Mouse (Mus musculus) heart, adult 11 months (tissue): ENCODE measurements around the gene Jdp2.

Source experiments
- DNase-seq: peaks from one replicate; pipeline ENCODE4 v3.0.0; 2022

Jdp2 gene

GRCm38 (mm10) chr12:85639326-85640008 is 40.6 kb downstream of the Jdp2 start:
- DNase-seq = peak; percentile 97

DNA sequence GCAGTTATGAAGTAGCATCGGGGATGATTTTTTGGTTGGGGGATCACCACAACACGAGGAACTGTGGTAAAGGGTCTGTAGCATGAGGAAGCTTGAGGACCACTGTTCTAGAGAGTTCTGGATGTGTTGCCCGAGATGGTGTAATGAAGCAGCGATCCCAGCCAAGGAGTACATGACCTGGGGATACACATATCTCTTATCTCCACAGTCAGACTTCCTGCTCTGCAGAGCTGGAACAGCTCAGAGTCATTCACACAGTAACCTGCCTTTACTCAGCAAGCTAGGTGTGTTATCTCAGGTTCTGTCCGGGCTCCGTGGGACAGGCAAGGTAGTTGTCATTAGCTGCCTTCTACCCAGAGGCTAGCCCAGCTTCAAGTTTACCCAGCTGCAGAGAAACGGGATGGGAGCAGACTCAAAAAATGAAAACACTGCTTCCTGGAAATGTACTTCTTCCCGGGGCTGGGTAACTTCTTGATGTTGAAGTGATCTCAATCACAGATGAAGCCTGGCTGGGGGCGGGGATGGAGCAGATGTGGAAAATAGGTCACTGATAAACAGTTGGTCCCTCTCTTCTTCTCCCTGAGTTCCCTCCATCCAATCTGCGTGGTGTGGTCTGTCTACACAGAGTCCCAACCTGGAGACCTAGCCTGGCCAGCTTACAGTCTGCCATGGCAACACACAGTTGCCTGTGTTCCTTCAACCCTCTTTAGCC is 42.2 kb downstream of the Jdp2 start:
- DNase-seq = peak; percentile 92

- peak; percentile 95 for DNase-seq
Observed at GRCm38 (mm10) chr12:85641564-85641931, 42.7 kb downstream of the Jdp2 start.

DNA sequence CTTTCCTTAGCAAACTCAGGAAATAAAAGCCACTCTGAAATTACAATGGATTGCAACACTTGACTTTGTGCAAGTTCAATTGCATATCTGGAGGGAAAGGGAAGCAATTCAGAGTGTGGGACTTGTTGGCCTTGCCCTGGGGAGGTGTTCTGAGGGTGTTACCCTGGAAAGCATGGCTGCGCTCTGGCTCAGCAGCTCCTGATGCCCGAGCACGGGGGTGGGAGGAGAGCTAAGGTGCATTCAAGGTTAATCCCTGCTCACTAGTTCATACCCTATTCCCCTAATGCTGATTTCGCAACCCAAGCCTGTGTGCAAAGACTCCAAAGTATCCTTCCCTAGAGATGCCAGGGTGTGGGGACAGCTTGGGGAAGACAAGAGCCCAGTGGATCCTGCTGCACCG is 44.9 kb downstream of the Jdp2 start:
- no peak for DNase-seq

DNA sequence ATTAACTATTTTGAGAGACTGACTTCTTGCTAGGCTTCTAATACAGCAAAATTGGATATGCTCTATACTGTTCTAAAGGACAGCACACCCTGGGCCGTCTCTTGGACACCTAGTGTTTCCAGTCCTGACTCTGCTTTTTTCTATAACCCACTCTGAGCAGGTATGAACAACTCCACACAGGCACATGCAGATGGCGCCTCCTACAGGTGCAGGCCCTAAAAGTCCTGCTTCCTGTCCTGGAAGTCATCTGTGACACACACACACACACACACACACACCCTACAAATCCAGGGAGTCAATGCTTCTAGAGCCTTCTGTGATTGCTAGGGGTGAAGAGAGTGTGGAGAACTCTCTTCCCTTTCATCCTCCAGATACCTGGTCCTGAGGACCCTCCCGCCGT is 46.8 kb downstream of the Jdp2 start:
- no peak for DNase-seq

GRCm38 (mm10) chr12:85647346-85647745 is 48.5 kb downstream of the Jdp2 start:
- peak; percentile 92 for DNase-seq

GRCm38 (mm10) chr12:85647955-85648354 is 49.1 kb downstream of the Jdp2 start:
- DNase-seq = peak; percentile 91

- DNase-seq = no peak
Observed at GRCm38 (mm10) chr12:85659319-85659718, 60.5 kb downstream of the Jdp2 start.

GRCm38 (mm10) chr12:85660855-85661254 is 62.0 kb downstream of the Jdp2 start:
- DNase-seq = no peak

DNA sequence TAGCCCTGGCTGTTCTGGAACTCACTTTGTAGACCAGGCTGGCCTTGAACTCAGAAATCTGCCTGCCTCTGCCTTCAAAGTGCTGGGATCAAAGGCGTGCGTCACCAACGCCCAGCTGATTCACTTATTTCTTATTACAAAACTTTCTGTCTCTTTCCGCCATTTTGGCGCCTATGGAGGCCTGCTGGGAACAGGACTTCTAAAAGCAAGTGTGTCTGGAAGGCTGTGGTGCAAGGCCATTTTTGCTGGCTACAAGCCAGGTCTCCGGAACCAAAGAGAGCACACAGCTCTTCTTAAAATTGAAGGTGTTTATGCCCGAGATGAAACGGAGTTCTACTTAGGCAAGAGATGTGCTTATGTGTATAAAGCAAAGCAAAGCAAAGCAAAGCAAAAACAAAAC is 63.4 kb downstream of the Jdp2 start:
- peak; percentile 89 for DNase-seq

DNA sequence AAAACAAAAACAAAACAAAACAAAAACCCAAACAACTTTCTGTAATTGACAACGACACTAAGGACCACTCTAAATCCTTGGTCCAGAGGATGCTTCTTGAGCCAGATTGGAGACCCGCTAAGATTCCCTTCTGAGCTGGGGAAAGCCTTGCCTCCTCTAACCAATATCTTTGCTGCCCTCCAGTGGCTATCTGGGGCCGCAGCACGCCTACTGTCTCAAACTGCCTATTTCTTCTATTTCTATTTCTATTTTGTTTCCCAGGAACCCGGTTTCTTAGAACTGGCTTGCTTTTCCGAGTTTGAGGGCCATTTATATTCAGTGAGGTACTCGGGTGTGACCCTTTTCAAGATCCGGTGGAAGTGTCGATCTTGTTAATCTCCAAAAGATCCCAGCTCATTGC is 64.1 kb downstream of the Jdp2 start:
- DNase-seq = peak; percentile 90

DNA sequence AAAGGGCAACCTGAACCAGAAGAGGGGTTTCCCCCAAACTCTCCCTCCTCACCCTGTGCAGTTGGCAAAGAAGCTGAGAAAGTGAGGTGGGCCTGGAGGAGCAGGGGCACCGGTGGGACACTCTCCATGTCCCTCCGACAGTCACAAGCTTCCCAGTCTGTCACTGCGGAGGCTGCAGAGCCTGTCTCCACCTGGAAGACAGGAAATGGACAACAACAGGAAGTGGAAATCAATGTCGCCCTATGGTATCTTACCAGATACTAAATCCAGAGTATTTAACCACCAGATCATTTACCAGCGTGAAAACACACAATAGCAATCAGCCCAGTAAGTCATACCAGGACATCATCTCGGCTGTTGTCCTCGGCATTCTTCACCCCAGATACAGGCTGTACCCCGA is 67.3 kb downstream of the Jdp2 start:
- DNase-seq = no peak

DNA sequence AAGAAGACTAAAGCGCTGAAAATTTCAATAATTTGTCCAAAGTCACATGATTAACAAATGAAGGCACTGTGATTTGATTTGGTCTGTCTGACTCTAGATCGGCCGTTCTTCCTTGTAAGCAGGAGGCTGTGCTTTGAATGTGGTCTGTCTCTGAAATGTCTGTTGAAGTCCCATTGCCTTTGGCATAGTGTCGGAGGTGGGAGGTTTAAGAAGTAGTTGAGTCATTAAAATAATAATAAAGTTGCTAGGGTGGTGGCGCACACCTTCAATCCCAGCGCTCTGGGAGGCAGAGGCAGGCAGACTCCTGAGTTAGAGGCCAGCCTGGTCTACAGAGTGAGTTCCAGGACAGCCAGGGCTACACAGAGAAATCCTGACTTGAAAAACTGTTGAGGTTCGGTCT is 68.2 kb downstream of the Jdp2 start:
- no peak for DNase-seq

DNA sequence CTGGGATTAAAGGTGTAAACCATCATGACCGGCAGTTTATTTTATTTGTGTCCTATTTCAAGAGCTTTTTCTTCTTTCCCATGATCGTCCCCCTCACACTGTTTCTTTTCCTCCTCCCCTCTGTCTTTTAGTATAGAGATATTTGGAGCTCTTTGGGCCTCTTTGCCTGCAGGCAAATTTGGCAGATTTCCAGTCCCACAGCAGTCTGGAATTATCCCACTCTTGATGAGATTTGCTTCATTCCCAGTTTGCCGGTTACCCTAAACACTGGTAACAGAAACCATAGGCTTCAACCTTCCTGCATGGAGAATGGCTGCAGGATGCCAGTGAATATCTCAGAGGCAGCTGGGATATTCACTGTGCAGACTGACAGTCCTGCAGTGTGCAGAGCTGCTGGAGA is 69.9 kb downstream of the Jdp2 start:
- no peak for DNase-seq

DNA sequence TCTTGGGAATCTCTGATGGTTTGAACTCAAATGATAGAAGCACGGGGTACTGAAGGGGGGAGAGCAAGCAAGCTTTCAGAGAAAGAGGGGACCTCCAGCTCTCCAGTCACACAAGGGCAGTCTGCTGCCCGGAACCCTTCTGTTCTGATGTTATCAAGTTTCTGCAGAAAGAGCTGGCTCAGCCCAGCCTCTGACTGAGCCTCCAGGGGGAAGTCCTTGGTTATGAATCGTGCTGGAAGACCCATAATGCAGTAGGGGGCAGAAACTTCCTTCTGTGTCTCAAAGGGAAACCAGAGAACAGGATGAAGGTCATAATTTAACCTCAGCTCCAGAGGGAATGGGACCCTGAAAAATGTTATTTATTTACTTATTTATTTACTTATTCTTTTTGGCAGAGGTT is 71.3 kb downstream of the Jdp2 start:
- DNase-seq = no peak

DNA sequence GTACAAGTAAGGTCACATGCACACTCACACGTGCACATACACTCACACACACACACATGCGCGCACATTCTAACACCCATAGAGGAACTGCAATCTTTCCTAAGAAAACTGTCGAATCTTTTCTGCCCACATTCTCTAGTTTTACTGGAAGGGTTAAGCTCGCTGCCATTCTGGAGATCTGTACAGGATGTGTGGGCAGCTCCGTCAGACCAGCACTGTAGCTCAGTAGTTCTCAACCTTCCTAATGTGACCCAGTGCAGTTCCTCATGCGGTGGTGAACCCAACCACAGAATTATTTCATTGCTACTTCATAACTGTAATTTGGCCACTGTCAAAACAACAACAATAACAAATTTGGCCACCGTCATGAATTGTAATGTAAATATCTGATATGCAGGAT is 75.1 kb downstream of the Jdp2 start:
- no peak for DNase-seq

DNA sequence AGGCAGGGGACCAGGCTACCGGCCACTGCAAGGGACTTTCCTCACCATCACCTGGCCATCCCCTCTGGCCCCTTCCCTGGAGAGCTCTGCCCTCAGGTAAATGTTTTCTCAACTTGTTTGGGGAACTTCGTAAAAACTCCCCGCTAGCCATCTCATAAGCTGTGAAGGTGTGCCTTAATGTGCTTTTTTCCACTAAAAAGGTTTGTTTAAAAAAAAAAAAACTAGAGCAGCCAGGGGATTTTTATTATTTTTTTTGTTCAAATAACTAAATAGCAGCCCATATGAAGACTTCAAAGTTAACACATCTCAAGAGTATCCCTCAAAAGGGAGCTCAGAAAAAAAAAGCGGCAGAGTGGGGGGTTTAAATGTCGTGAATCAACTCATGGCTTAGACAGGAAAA is 80.3 kb downstream of the Jdp2 start:
- DNase-seq = no peak

- DNase-seq = peak; percentile 89
Observed at GRCm38 (mm10) chr12:85679808-85680207, 81.0 kb downstream of the Jdp2 start.

DNA sequence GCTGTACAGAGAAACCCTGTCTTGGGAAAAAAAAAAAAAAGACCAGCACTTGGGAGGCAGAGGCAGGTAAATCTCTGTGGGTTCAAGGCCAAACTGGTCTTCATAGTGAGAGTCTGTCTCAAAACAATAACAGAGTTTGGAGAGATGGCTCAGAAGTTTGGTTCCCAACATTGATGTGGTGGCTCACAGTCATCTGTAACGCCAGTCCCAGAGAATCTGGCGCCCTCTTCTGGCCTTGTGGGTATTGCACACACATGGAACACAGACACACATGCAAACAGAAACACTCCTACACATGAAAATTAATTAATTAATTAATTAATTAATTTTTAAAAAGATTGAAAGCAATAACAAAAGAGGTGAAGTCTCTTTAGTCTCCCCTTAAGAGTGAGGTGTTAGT is 83.5 kb downstream of the Jdp2 start:
- DNase-seq = no peak

GRCm38 (mm10) chr12:85684411-85685275 is 85.8 kb downstream of the Jdp2 start:
- no peak for DNase-seq

DNA sequence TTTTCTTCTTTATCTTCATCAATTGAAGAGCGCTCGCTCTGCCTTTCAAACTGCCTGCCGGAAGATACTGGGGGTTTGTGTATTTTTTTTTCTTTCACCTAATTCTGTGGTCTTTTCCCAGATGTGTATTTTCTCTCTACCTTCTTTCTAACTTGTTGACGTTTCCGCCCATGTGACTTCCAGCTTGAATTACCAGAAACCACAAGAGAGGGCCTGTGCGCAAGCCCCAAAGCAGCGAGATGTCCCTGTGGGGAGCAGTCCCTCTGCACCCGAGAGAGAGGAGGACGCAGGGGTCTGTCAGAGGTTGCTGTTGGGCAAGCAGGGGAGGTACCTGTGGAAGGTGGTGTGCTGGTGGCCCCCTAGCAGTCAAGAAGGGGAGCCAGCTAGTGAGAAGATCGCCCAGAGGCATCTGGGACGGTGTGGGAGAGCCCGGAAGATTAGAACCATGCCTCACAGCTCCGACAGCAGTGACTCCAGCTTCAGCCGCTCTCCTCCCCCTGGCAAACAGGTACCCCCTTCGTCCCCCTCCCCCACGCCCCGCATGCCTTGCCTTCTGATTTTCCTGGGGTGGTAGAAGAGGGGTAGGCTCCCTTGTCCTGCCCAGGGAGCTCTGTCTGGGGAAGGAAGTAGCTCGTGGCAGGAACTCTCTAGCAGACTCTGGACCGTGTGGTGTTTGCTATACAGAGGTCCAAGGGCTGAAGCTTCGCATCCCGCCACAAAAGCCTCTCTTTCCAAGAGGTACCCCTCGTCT is 87.8 kb downstream of the Jdp2 start, which contains the start of gene Batf:
Batf (plus strand) TSS at position 204 of the 751 bp plus-strand sequence.
- DNase-seq = peak; percentile 94

DNA sequence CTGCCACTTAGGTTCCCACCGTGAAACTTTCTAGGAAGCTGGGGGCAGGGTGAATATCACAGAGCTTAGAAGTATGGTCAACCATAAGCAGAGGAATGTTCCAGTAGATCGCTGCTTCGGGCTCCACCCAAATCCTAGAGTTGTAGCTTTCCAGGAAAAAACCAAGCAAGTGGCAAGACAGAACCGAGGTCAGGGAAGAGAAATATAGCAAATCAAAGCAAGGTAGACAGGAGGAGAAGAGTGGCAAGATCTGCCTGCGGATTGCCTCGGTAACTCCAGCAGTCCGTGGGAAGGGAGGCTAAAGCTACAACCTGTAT is 88.3 kb downstream of the Jdp2 start:
- no peak for DNase-seq

- DNase-seq = no peak
Observed at GRCm38 (mm10) chr12:85687846-85688245, 89.0 kb downstream of the Jdp2 start.
